Mouse (Mus musculus): ENCODE data around the gene Gm11757.
"Not testable (repeated sequence)": the region's sequence is repeated elsewhere in the genome, so short reads cannot be mapped to it uniquely, and the experiment has no call there.

Gm11757 gene

DNA sequence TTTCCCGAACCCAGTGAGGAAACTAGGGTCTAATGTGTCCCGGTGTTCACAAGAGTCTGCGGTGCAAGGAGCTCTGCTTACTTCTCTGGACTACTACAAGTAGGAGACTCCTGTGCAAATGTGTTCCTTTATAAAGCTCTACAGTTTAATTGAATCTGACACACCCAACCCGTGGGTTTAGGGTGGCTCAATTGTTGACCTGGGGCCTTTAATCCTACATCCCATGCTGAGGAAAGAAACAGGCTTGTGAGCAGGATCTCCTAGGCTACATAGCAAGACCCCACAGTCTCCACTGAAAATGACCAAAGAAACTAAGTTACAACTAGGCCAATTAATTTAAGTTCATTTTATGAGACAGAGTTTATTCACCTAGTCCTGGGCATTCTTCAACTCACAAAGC lies at the start of gene Gm11757:
Gm11757 (minus strand) TSS at position 101 of the 400 bp plus-strand sequence.
- DNase-seq = not testable (repeated sequence)

DNA sequence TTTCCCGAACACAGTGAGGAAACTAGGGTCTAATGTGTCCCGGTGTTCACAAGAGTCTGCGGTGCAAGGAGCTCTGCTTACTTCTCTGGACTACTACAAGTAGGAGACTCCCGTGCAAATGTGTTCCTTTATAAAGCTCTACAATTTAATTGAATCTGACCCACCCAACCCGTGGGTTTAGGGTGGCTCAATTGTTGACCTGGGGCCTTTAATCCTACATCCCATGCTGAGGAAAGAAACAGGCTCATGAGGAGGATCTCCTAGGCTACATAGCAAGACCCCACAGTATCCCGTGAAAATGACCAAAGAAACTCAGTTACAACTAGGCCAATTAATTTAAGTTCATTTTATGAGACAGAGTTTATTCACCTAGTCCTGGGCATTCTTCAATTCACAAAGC lies 29.7 kb upstream of the Gm11757 start, which contains the start of gene Gm11756:
Gm11756 (minus strand) TSS at position 101 of the 400 bp plus-strand sequence.
- DNase-seq = not testable (repeated sequence)

- not testable (repeated sequence) for DNase-seq
Observed at GRCm38 (mm10) chr4:73905853-73906252, 14.9 kb upstream of the Gm11757 start, which contains the start of gene Gm13871. Gm13871 (minus strand) TSS chr4:73905953.

DNA sequence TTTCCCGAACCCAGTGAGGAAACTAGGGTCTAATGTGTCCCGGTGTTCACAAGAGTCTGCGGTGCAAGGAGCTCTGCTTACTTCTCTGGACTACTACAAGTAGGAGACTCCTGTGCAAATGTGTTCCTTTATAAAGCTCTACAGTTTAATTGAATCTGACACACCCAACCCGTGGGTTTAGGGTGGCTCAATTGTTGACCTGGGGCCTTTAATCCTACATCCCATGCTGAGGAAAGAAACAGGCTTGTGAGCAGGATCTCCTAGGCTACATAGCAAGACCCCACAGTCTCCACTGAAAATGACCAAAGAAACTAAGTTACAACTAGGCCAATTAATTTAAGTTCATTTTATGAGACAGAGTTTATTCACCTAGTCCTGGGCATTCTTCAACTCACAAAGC lies 14.7 kb downstream of the Gm11757 start, which contains the start of gene Gm11758:
Gm11758 (minus strand) TSS at position 101 of the 400 bp plus-strand sequence.
- not testable (repeated sequence) for DNase-seq

All from B cell, adult 2 months (primary cell).